Mouse (Mus musculus) kidney, adult 2 months (tissue): ENCODE results near the gene Olfr1395. TPM values are rescaled to one million over a fixed set of nuclear protein-coding genes. Genes with fewer than 3 reads are reported as not detected.

Experiments used
- DNase-seq: peaks from one replicate; pipeline ENCODE4 v3.0.0; 2021
- H3K27ac ChIP-seq: fragments of 200-500 bp; 2 replicates; pipeline ENCODE4 v1.5.1; 2012; ENCODE audit warnings: low read depth, low read length, control low read depth, inconsistent platforms; ENCODE audit not compliant: insufficient read depth
- H3K27me3 ChIP-seq: fragments of 200-500 bp; replicated peaks from 2 replicates; pipeline ENCODE4 v1.6.1; 2012; ENCODE audit warnings: mild to moderate bottlenecking, moderate library complexity, low read length, inconsistent platforms; ENCODE audit not compliant: control insufficient read depth, insufficient read depth
- H3K36me3 ChIP-seq: fragments of 200-500 bp; 2 replicates; pipeline ENCODE4 v1.6.1; 2012; ENCODE audit warnings: mild to moderate bottlenecking, moderate library complexity, low read length, inconsistent platforms; ENCODE audit not compliant: control insufficient read depth, insufficient read depth
- H3K4me1 ChIP-seq: fragments of 200-500 bp; 2 replicates; pipeline ENCODE4 v1.6.1; 2011; ENCODE audit warnings: low read length; ENCODE audit not compliant: control insufficient read depth, insufficient read depth
- H3K4me3 ChIP-seq: fragments of 200-500 bp; 2 replicates; pipeline ENCODE4 v1.5.1; 2011; ENCODE audit warnings: mild to moderate bottlenecking, low read depth, low read length, control low read depth; ENCODE audit not compliant: insufficient read depth
- CTCF ChIP-seq: fragments of 200-500 bp; conservative IDR thresholded peaks from 2 replicates; pipeline ENCODE4 v1.5.1; 2011; ENCODE audit warnings: low read depth, mild to moderate bottlenecking, control low read depth, low read length, moderate library complexity, mixed read lengths; ENCODE audit not compliant: insufficient read depth, insufficient read length
- POLR2A ChIP-seq: fragments of 200-500 bp; IDR thresholded peaks from one replicate; pipeline ENCODE4 v1.6.1; 2011; ENCODE audit warnings: low read depth, low read length, control low read depth
- WGBS: fragments of 180-500 bp; shearing (Covaris S2); methylation state at CpG from one replicate; pipeline ENCODE4 v1.1.7; 2018; 5-methylcytosine and 5-hydroxymethylcytosine counted together
- polyA plus RNA-seq: library from polyadenylated mRNA; depleted of rRNA; stranded (reverse); fragments of >200 nt; gene quantifications from 2 replicates; pipeline ENCODE4 v1.2.3, GENCODE M21; 2012

Olfr1395 gene
- polyA plus RNA-seq, 1 experiment: not detected

GRCm38 (mm10) chr11:49119635-49120034 is 22.4 kb upstream of the Olfr1395 start:
- TF ChIP-seq CTCF (no peak), POLR2A (no peak)
- H3K27ac ChIP-seq: no peak overlapping the region
- no peaks in the 10 kb centered on the region for H3K4me1 ChIP-seq
- H3K4me3 ChIP-seq: no peak overlapping the region
- H3K27me3 ChIP-seq: no peaks in the 10 kb centered on the region
- no peaks in the 10 kb centered on the region for H3K36me3 ChIP-seq
- DNase-seq: peak; percentile 52
- WGBS: 66% methylated on average over 3 of the region's 3 CpGs

- Histone ChIP-seq H3K4me3 (no peak overlapping the region), H3K4me1 (peaks cover 7% of the 10 kb centered on the region; the same call in 1 of the 2 replicates), H3K27me3 (no peaks in the 10 kb centered on the region), H3K27ac (no peak overlapping the region), H3K36me3 (no peaks in the 10 kb centered on the region)
- WGBS: 87% methylated on average over 2 of the region's 2 CpGs
- TF ChIP-seq CTCF (no peak), POLR2A (no peak)
- no peak for DNase-seq
Measured at GRCm38 (mm10) chr11:49124169-49124568, 17.9 kb upstream of the Olfr1395 start.

- WGBS: 63% methylated on average over 1 of the region's 1 CpGs
- no peaks in the 10 kb centered on the region for H3K4me1 ChIP-seq
- H3K36me3 ChIP-seq: no peaks in the 10 kb centered on the region
- peak; percentile 29 for DNase-seq
- H3K4me3 ChIP-seq: no peak within 1 kb of the TSS
- no peak for TF ChIP-seq CTCF
- TF ChIP-seq POLR2A: no peak
- no peak within 1 kb of the TSS for H3K27ac ChIP-seq
- H3K27me3 ChIP-seq: no peaks in the 10 kb centered on the region
Measured at GRCm38 (mm10) chr11:49154077-49154476, 12.0 kb downstream of the Olfr1395 start, which contains the start of gene Olfr1394. TSS of gene Olfr1394 (plus strand) at chr11:49154377.

DNA sequence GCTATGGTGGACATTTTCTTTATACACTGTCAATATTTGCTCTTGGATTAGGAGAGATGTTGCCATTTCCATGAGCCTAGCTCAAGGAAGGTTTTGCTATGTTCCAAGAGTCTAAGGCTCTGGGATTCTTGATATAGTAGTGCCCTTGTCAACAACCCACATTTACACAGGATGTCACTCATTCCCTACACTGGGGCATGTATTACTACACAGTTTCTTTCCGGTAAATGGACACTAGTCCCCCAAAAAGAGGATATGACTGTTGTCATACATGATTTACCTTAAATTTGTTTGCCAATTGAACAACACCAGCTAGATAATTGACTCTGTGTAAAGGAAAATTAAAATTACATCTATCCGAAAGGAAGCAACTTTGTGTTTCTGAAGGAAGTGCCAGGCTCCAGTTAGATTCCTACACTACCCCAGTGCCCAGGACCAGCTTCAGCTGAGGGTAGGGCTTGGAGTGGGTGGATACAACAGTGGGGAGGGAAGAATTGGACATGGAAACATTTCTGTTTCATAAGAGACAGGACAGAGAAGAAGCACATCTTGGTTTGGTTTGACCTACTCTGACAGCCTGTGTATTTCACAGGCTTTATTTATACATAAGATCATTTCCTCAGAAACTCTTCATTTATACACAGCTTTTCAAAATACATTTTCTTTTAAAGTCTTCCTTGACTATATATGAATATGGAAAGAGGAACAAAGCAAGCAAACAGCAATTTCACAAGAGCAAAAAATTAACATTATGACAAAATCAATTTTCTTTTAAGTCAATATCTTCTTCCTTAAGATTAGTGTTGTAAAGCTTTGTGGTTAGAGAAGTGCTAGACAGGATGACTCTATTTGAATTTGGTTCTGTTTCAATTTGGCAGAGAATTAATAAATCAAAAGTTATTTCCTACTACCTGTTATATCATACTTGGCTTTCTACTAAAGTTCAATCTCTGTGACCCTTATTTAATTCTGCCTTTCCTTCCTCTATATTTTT is 15.0 kb downstream of the Olfr1395 start:
- no peak overlapping the region for H3K27ac ChIP-seq
- DNase-seq: no peak
- no peaks in the 10 kb centered on the region for H3K4me1 ChIP-seq
- TF ChIP-seq CTCF (no peak), POLR2A (no peak)
- 78% methylated on average over 2 of the region's 2 CpGs for WGBS
- H3K27me3 ChIP-seq: no peaks in the 10 kb centered on the region
- no peak overlapping the region for H3K4me3 ChIP-seq
- H3K36me3 ChIP-seq: no peaks in the 10 kb centered on the region

- TF ChIP-seq POLR2A (no peak), CTCF (no peak)
Measured at GRCm38 (mm10) chr11:49168839-49169611, 27.0 kb downstream of the Olfr1395 start.

GRCm38 (mm10) chr11:49170576-49170975 is 28.5 kb downstream of the Olfr1395 start:
- H3K27ac ChIP-seq: no peak overlapping the region
- TF ChIP-seq POLR2A (no peak), CTCF (no peak)
- no peaks in the 10 kb centered on the region for H3K27me3 ChIP-seq
- 90% methylated on average over 4 of the region's 4 CpGs for WGBS
- no peak overlapping the region for H3K4me3 ChIP-seq
- DNase-seq: no peak
- H3K4me1 ChIP-seq: peaks cover 5% of the 10 kb centered on the region
- H3K36me3 ChIP-seq: no peaks in the 10 kb centered on the region

More at GRCm38 (mm10) chr11:49168839-49169611, 27.0 kb downstream of the Olfr1395 start:
- no peaks in the 10 kb centered on the region for H3K36me3 ChIP-seq
- DNase-seq: no peak
- WGBS: 16% methylated on average over 50 of the region's 50 CpGs
- no peak overlapping the region for H3K27ac ChIP-seq
- H3K27me3 ChIP-seq: no peaks in the 10 kb centered on the region
- H3K4me1 ChIP-seq: peaks cover 5% of the 10 kb centered on the region
- peak overlapping the region; percentile 20; the same call in 1 of the 2 replicates for H3K4me3 ChIP-seq
